Mouse (Mus musculus) intestine, embryonic 14.5 days (tissue): ENCODE measurements around the gene Snx10. TPM values are rescaled to one million over a fixed set of nuclear protein-coding genes. Genes with fewer than 3 reads are reported as not detected.
A peak's percentile ranks its signal among the peaks of the same experiment; 100 is the strongest.

Experiments used
- ATAC-seq: fragments of 200-750 bp; cut with Nextera tagmentation; replicated peaks from 2 replicates; pipeline ENCODE4 v1.8.0; 2017; ENCODE audit warnings: low read depth, moderate number of reproducible peaks, moderate TSS enrichment, moderate library complexity; ENCODE audit not compliant: low FRiP score, low TSS enrichment
- DNase-seq: peaks from one replicate; pipeline ENCODE4 v3.0.0-alpha.2; 2018; ENCODE audit warnings: low spot score
- H3K27ac ChIP-seq: fragments of 300-500 bp; sonication (generic); 2 replicates; pipeline ENCODE4 v1.5.1; 2014; ENCODE audit warnings: low read depth, mild to moderate bottlenecking, control low read depth
- H3K27me3 ChIP-seq: fragments of 300-500 bp; sonication (generic); replicated peaks from 2 replicates; pipeline ENCODE4 v1.6.1; 2014; ENCODE audit warnings: low read length, control low read depth; ENCODE audit not compliant: control insufficient read depth, insufficient read depth
- H3K36me3 ChIP-seq: fragments of 300-500 bp; sonication (generic); 2 replicates; pipeline ENCODE4 v1.6.1; 2014; ENCODE audit warnings: low read length, control low read depth; ENCODE audit not compliant: control insufficient read depth, insufficient read depth
- H3K4me1 ChIP-seq: fragments of 300-500 bp; sonication (generic); replicated peaks from 2 replicates; pipeline ENCODE4 v1.6.1; 2014; ENCODE audit warnings: low read length, control low read depth, mixed read lengths; ENCODE audit not compliant: control insufficient read depth, insufficient read depth
- H3K4me2 ChIP-seq: fragments of 300-500 bp; sonication (generic); 2 replicates; pipeline ENCODE4 v1.6.1; 2014; ENCODE audit warnings: low read length
- H3K4me3 ChIP-seq: fragments of 300-500 bp; sonication (generic); 2 replicates; pipeline ENCODE4 v1.5.1; 2014; ENCODE audit warnings: low read depth, low read length, control low read depth, mixed read lengths
- H3K9ac ChIP-seq: fragments of 300-500 bp; sonication (generic); 2 replicates; pipeline ENCODE4 v1.6.1; 2014; ENCODE audit warnings: mild to moderate bottlenecking, low read length
- H3K9me3 ChIP-seq: fragments of 300-500 bp; sonication (generic); 2 replicates; pipeline ENCODE4 v1.6.1; 2016; ENCODE audit warnings: low read length, control low read depth; ENCODE audit not compliant: control insufficient read depth
- WGBS: fragments of 180-500 bp; shearing (Covaris S2); extraction: QIAGEN DNeasy Blood & Tissue Kit; methylation state at CpG from one replicate; pipeline ENCODE4 v1.1.7; 2014; 5-methylcytosine and 5-hydroxymethylcytosine counted together
- polyA plus RNA-seq: library from polyadenylated mRNA; unstranded; fragments of >200 nt; fragmentation: Nextera tagmentation; extraction: Ambion mirVana; gene quantifications from 2 replicates; pipeline ENCODE4 v1.2.1, GENCODE M21; 2014

The Snx10 gene
- polyA plus RNA-seq, 1 experiment from 2014 or later, result 16.4 TPM

- Histone ChIP-seq H3K27ac (no peak overlapping the region), H3K4me1 (peaks cover 4% of the 10 kb centered on the region; the same call in 1 of the 2 replicates), H3K4me3 (no peak overlapping the region), H3K9me3 (0 out of 2 replicates have a peak, but pooled peaks cover 4% of the 10 kb centered on the region), H3K36me3 (no peaks in the 10 kb centered on the region), H3K4me2 (no peak overlapping the region), H3K9ac (no peak overlapping the region), H3K27me3 (no peaks in the 10 kb centered on the region)
- DNase-seq (no peak), ATAC-seq (no peak)
- WGBS, result 14% methylated on average over 2 of the region's 2 CpGs
Observed at GRCm38 (mm10) chr6:51489787-51490186, 33.9 kb upstream of the Snx10 start.

- H3K4me3 ChIP-seq, result no peak overlapping the region
- no peak overlapping the region for H3K27ac ChIP-seq
- no peak for DNase-seq
- ATAC-seq, result no peak
- H3K9me3 ChIP-seq, result no peaks in the 10 kb centered on the region
- no peak overlapping the region for H3K9ac ChIP-seq
- no peaks in the 10 kb centered on the region for H3K36me3 ChIP-seq
- no peak overlapping the region for H3K4me2 ChIP-seq
- no peaks in the 10 kb centered on the region for H3K27me3 ChIP-seq
- WGBS, result 60% methylated on average over 8 of the region's 8 CpGs
- H3K4me1 ChIP-seq, result no peaks in the 10 kb centered on the region
Observed at GRCm38 (mm10) chr6:51497321-51498111, 26.2 kb upstream of the Snx10 start.

GRCm38 (mm10) chr6:51505671-51506070 lies 18.0 kb upstream of the Snx10 start:
- Histone ChIP-seq H3K27me3 (no peaks in the 10 kb centered on the region), H3K27ac (no peak overlapping the region), H3K9me3 (no peaks in the 10 kb centered on the region), H3K36me3 (no peaks in the 10 kb centered on the region), H3K4me3 (no peak overlapping the region), H3K4me1 (no peaks in the 10 kb centered on the region; the same call in 1 of the 2 replicates), H3K9ac (no peak overlapping the region), H3K4me2 (no peak overlapping the region)
- WGBS, result 62% methylated on average over 1 of the region's 1 CpGs
- DNase-seq (no peak), ATAC-seq (no peak)

GRCm38 (mm10) chr6:51507556-51507955 lies 16.1 kb upstream of the Snx10 start:
- H3K9me3 ChIP-seq, result no peaks in the 10 kb centered on the region
- no peak overlapping the region for H3K4me2 ChIP-seq
- DNase-seq (no peak), ATAC-seq (no peak)
- 73% methylated on average over 2 of the region's 2 CpGs for WGBS
- H3K4me3 ChIP-seq, result no peak overlapping the region
- no peaks in the 10 kb centered on the region for H3K36me3 ChIP-seq
- H3K27me3 ChIP-seq, result no peaks in the 10 kb centered on the region
- no peak overlapping the region for H3K27ac ChIP-seq
- no peak overlapping the region for H3K9ac ChIP-seq
- no peaks in the 10 kb centered on the region; the same call in 1 of the 2 replicates for H3K4me1 ChIP-seq

GRCm38 (mm10) chr6:51508750-51509648 lies 14.7 kb upstream of the Snx10 start:
- H3K4me1 ChIP-seq, result no peaks in the 10 kb centered on the region; the same call in 1 of the 2 replicates
- H3K27me3 ChIP-seq, result no peaks in the 10 kb centered on the region
- H3K9me3 ChIP-seq, result no peaks in the 10 kb centered on the region
- WGBS, result 25% methylated on average over 18 of the region's 18 CpGs
- H3K9ac ChIP-seq, result 0 out of 2 replicates have a peak overlapping the region, but pooled peaks have one; percentile 8
- no peak overlapping the region for H3K27ac ChIP-seq
- peak overlapping the region; percentile 45 for H3K4me2 ChIP-seq
- ATAC-seq (no peak; the same call in 1 of the 2 replicates), DNase-seq (peak; percentile 82)
- H3K4me3 ChIP-seq, result peak overlapping the region; percentile 23
- H3K36me3 ChIP-seq, result no peaks in the 10 kb centered on the region

GRCm38 (mm10) chr6:51510094-51510493 lies 13.6 kb upstream of the Snx10 start:
- Histone ChIP-seq H3K36me3 (no peaks in the 10 kb centered on the region), H3K9ac (no peak overlapping the region), H3K4me3 (no peak overlapping the region), H3K4me2 (no peak overlapping the region), H3K9me3 (no peaks in the 10 kb centered on the region), H3K27me3 (no peaks in the 10 kb centered on the region), H3K4me1 (no peaks in the 10 kb centered on the region; the same call in 1 of the 2 replicates), H3K27ac (no peak overlapping the region)
- DNase-seq (no peak), ATAC-seq (no peak)
- WGBS, result 31% methylated on average over 5 of the region's 5 CpGs

GRCm38 (mm10) chr6:51510946-51511345 lies 12.8 kb upstream of the Snx10 start:
- H3K4me2 ChIP-seq, result no peak overlapping the region
- no peaks in the 10 kb centered on the region for H3K27me3 ChIP-seq
- no peaks in the 10 kb centered on the region; the same call in 1 of the 2 replicates for H3K4me1 ChIP-seq
- 87% methylated on average over 1 of the region's 1 CpGs for WGBS
- H3K4me3 ChIP-seq, result no peak overlapping the region
- no peak overlapping the region for H3K9ac ChIP-seq
- no peaks in the 10 kb centered on the region for H3K9me3 ChIP-seq
- no peaks in the 10 kb centered on the region for H3K36me3 ChIP-seq
- DNase-seq (no peak), ATAC-seq (no peak)
- H3K27ac ChIP-seq, result no peak overlapping the region

GRCm38 (mm10) chr6:51513745-51514144 lies 10.0 kb upstream of the Snx10 start:
- H3K36me3 ChIP-seq, result no peaks in the 10 kb centered on the region
- DNase-seq (no peak), ATAC-seq (peak; percentile 61; the same call in 1 of the 2 replicates)
- no peak overlapping the region for H3K4me2 ChIP-seq
- WGBS, result 68% methylated on average over 3 of the region's 3 CpGs
- no peaks in the 10 kb centered on the region for H3K27me3 ChIP-seq
- no peaks in the 10 kb centered on the region for H3K9me3 ChIP-seq
- H3K4me1 ChIP-seq, result no peaks in the 10 kb centered on the region; the same call in 1 of the 2 replicates
- no peak overlapping the region for H3K27ac ChIP-seq
- H3K4me3 ChIP-seq, result no peak overlapping the region
- no peak overlapping the region for H3K9ac ChIP-seq
